Mouse (Mus musculus) testis, adult 2 months (tissue): Measurements from ENCODE around the gene Scn3b.

ENCODE experiments used
- CTCF ChIP-seq: fragments of 200-500 bp; IDR thresholded peaks from 2 replicates; pipeline ENCODE4 v1.5.1; 2012; ENCODE audit warnings: low read depth, mild to moderate bottlenecking, inconsistent platforms, low read length, moderate library complexity; ENCODE audit not compliant: control insufficient read depth, insufficient read depth, insufficient replicate concordance
- POLR2A ChIP-seq: fragments of 200-500 bp; IDR thresholded peaks from 2 replicates; pipeline ENCODE4 v1.6.1; 2012; ENCODE audit warnings: low read depth, mild to moderate bottlenecking, inconsistent platforms, low read length, moderate library complexity; ENCODE audit not compliant: control insufficient read depth

DNA sequence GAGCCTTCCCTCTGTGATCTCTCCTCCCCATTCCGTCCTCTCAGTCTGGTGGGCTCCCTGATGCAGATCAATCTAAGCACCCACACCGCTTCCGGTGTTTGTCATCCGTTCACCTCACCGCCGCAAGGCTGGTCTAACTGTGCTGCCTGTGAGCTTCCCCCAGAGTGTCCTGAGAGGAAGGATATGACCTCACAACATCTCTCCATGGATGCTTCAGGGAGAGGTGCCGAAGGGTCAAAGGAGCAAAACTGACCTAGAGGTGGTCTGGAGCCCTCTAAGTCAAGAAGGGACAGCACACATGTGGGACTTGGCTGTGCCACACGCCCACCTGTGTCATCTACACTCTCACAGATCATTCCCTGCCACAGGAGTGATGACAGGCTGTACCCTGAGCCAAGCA is 33.4 kb downstream of the Scn3b start:
- no peak for TF ChIP-seq CTCF
- no peak for TF ChIP-seq POLR2A
